11 mouse cellular contexts compared by ENCODE assay signal in genomic region chr17:14691901-14692300, GRCm38 (mm10). TPM values are rescaled to one million over a fixed set of nuclear protein-coding genes. Genes with fewer than 3 reads are reported as not detected.
DNase-seq lines count a peak whose midpoint lies in the region; ATAC-seq and TF ChIP-seq lines count a peak whose summit lies in the region.
"Had no signal": no experiment of that assay in that cellular context is flagged by ENCODE, and none has a peak within 500 bp of the region (broad histone marks: within the 10 kb centered on the region; RNA-seq: fewer than 3 reads in every experiment).

No protein-coding gene starts in this region.

- H3K4me1 ChIP-seq in heart, adult 2 months (ENCODE audit: control insufficient read depth, insufficient read depth, low read length) = peaks cover 3% of the 10 kb centered on the region
- peaks cover 22% of the 10 kb centered on the region for H3K4me1 ChIP-seq in limb, embryonic 13.5 days
- H3K4me1 ChIP-seq in limb, embryonic 10.5 days = peaks cover 18% of the 10 kb centered on the region
- H3K4me1 ChIP-seq in olfactory bulb, adult 2 months (ENCODE audit: control insufficient read depth, insufficient read depth, low read length) = peaks cover 8% of the 10 kb centered on the region
- peaks cover 13% of the 10 kb centered on the region for H3K4me1 ChIP-seq in midbrain, embryonic 15.5 days

- no peak for TF ChIP-seq POLR2A in heart, adult 2 months (IDR thresholded peaks at IDR 0.05; ENCODE audit: insufficient read depth, low read depth, low read length)
- no peak for TF ChIP-seq POLR2A in olfactory bulb, adult 2 months (IDR thresholded peaks at IDR 0.05; ENCODE audit: insufficient read depth, low read depth, low read length)

- no peak for TF ChIP-seq EP300 in heart, adult 2 months (IDR thresholded peaks at IDR 0.05; ENCODE audit: insufficient read depth, low read depth, low read length)

- no peaks in the 10 kb centered on the region for H3K36me3 ChIP-seq in heart, adult 2 months (ENCODE audit: control insufficient read depth, insufficient read depth, low read length)
- H3K36me3 ChIP-seq in limb, embryonic 13.5 days = 0 out of 2 replicates have a peak, but pooled peaks cover 8% of the 10 kb centered on the region
- no peaks in the 10 kb centered on the region for H3K36me3 ChIP-seq in limb, embryonic 10.5 days
- no peaks in the 10 kb centered on the region for H3K36me3 ChIP-seq in midbrain, embryonic 15.5 days (replicated peaks)

- H3K27me3 ChIP-seq in heart, adult 2 months (ENCODE audit: control insufficient read depth, insufficient read depth, low read length) = no peaks in the 10 kb centered on the region
- H3K27me3 ChIP-seq in limb, embryonic 13.5 days = no peaks in the 10 kb centered on the region
- H3K27me3 ChIP-seq in limb, embryonic 10.5 days (ENCODE audit: low read depth, poor library complexity, severe bottlenecking) = 0 out of 2 replicates have a peak, but pooled peaks cover 7% of the 10 kb centered on the region
- no peaks in the 10 kb centered on the region for H3K27me3 ChIP-seq in midbrain, embryonic 15.5 days (replicated peaks)

- TF ChIP-seq CTCF in heart, adult 2 months (IDR thresholded peaks at IDR 0.05) = no peak
- no peak for TF ChIP-seq CTCF in olfactory bulb, adult 2 months (IDR thresholded peaks at IDR 0.05; ENCODE audit: insufficient read depth, low read depth, low read length)

- intact Hi-C loops in heart, adult 2 months (cut with DNase I) = no loop called here

- peak overlapping the region; percentile 62 for H3K4me2 ChIP-seq in limb, embryonic 13.5 days (replicated peaks)
- no peak overlapping the region for H3K4me2 ChIP-seq in midbrain, embryonic 15.5 days

- H3K4me3 ChIP-seq in heart, adult 2 months = no peak overlapping the region
- H3K4me3 ChIP-seq in limb, embryonic 13.5 days = peak overlapping the region; percentile 43
- H3K4me3 ChIP-seq in limb, embryonic 10.5 days = no peak overlapping the region
- H3K4me3 ChIP-seq in olfactory bulb, adult 2 months (ENCODE audit: insufficient read depth, low read depth, low read length) = no peak overlapping the region
- H3K4me3 ChIP-seq in midbrain, embryonic 15.5 days = no peak overlapping the region

- no peak overlapping the region for H3K9ac ChIP-seq in heart, adult 2 months (ENCODE audit: low read depth, low read length)
- no peak overlapping the region; the same call in 1 of the 2 replicates for H3K9ac ChIP-seq in limb, embryonic 13.5 days
- H3K9ac ChIP-seq in midbrain, embryonic 15.5 days = no peak overlapping the region

- WGBS in heart, adult 2 months = 59% methylated on average over 6 of the region's 6 CpGs
- 48% methylated on average over 6 of the region's 6 CpGs for WGBS in limb, embryonic 13.5 days
- 71% methylated on average over 6 of the region's 6 CpGs for WGBS in limb, embryonic 10.5 days
- 75% methylated on average over 6 of the region's 6 CpGs for WGBS in olfactory bulb, adult 2 months
- WGBS in midbrain, embryonic 15.5 days = 69% methylated on average over 6 of the region's 6 CpGs

- H3K9me3 ChIP-seq in limb, embryonic 13.5 days = no peaks in the 10 kb centered on the region
- no peaks in the 10 kb centered on the region for H3K9me3 ChIP-seq in limb, embryonic 10.5 days (replicated peaks)
- H3K9me3 ChIP-seq in midbrain, embryonic 15.5 days = no peaks in the 10 kb centered on the region

- peak in 1 of 2 experiments; percentile 54 for DNase-seq in heart, adult 2 months
- no peak for DNase-seq in heart, adult 8-10 months (ENCODE audit: low spot score)
- no peak for DNase-seq in limb, embryonic 10.5 days (ENCODE audit: low spot score)
- DNase-seq in gastrocnemius, postnatal 10 days = peak; percentile 49
- DNase-seq in embryo, embryonic 10 days (ENCODE audit: low spot score) = no peak
- DNase-seq: kidney, adult 9 months; lung, postnatal 14 days had no signal

- no peak for ATAC-seq in limb, embryonic 13.5 days (ENCODE audit: low FRiP score, low read depth)
- ATAC-seq in midbrain, embryonic 15.5 days (replicated peaks) = no peak
- ATAC-seq: Patski had no signal

- H3K27ac ChIP-seq in heart, adult 2 months = peak overlapping the region; percentile 38
- H3K27ac ChIP-seq in limb, embryonic 13.5 days = peak overlapping the region; percentile 44
- H3K27ac ChIP-seq in limb, embryonic 10.5 days = no peak overlapping the region
- peak overlapping the region; percentile 14; the same call in 1 of the 2 replicates for H3K27ac ChIP-seq in olfactory bulb, adult 2 months (ENCODE audit: insufficient read depth, low read depth, low read length)
- no peak overlapping the region for H3K27ac ChIP-seq in midbrain, embryonic 15.5 days

- H3K79me2 ChIP-seq in heart, adult 2 months (replicated peaks; ENCODE audit: control insufficient read depth, insufficient read depth, low read length) = no peaks in the 10 kb centered on the region

RNA-seq across cellular contexts. Expression of gene Thbs2, which starts 2.1 kb away (rescaled TPM):
- 10 to 100 TPM; 12.2 to 21.0 TPM for total RNA-seq in heart, adult 2 months (2021)
- 10.8 and 22.0 TPM in 2 replicates for polyA plus RNA-seq in heart, adult 2 months (2012; rRNA removed)
- 10 to 100 TPM; 11.8 to 17.1 (median 14.4) TPM for total RNA-seq in heart, adult 8-10 months (2022)
- polyA plus RNA-seq in limb, embryonic 13.5 days (2015; fragmentation: Nextera tagmentation; extraction: Ambion mirVana) = 27.5 and 29.8 TPM in 2 replicates
- 0.97 and 2.0 TPM in 2 replicates for polyA plus RNA-seq in limb, embryonic 10.5 days (2016; fragmentation: Nextera tagmentation; extraction: Ambion mirVana)
- 10 to 100 TPM; 66.4 to 84.2 TPM for total RNA-seq in gastrocnemius, postnatal 10 days (2021)
- polyA plus RNA-seq in olfactory bulb, adult 2 months (2012; ENCODE audit: insufficient read depth, insufficient read length, low replicate concordance, missing spikeins) = not detected in 2 replicates
- 2.6 and 3.0 TPM in 2 replicates for polyA plus RNA-seq in midbrain, embryonic 15.5 days (2015; fragmentation: Nextera tagmentation; extraction: Ambion mirVana)

Comparison
In these comparisons a context has a peak if more than half of its experiments do, and no peak if none do; other contexts are left out.
1. H3K27ac ChIP-seq: peak in heart, adult 2 months (single experiment), limb, embryonic 13.5 days (single experiment) and olfactory bulb, adult 2 months (single experiment); none in limb, embryonic 10.5 days (single experiment) and midbrain, embryonic 15.5 days (single experiment).